Mouse (Mus musculus): Measurements from ENCODE around the gene Rapgef6.
A peak's percentile ranks its signal among the peaks of the same experiment; 100 is the strongest.

Rapgef6 gene

DNA sequence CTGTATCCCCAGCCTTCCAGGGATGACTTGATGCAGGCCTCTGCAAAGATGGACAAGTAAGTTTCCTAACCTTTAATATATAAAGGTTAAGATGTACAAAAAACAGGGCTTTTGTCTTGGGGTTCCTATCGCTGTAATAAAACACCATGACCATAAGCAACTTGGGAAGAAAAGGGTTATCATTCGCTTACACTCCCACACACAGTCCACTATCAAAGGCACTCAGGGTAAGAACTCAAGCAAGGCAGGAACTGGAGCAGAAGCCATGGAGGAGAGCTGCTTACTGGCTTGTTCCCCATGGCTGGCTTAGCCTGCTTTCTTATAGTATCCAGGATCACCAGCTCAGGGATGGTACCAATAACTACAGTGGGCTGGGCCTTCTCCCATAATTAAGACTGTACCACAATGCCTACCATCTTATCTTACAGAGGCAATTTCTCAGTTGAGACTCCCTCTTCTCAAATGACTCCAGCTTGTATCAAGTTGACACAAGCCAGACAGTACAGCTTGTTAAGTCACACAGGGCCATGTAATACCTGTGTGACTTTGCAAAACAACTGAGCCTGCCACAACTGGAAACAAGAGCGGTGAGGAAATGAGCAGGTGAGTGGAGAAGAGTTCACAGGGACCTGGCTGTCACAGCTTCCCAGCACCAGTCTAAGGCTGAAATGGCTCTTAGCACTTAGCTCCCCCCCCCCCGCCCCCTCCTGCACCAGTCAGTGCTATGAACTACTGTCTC is 216.5 kb downstream of the Rapgef6 start:
- no peak for DNase-seq

GRCm38 (mm10) chr11:54741330-54741729 is 218.7 kb downstream of the Rapgef6 start:
- DNase-seq, result no peak

DNA sequence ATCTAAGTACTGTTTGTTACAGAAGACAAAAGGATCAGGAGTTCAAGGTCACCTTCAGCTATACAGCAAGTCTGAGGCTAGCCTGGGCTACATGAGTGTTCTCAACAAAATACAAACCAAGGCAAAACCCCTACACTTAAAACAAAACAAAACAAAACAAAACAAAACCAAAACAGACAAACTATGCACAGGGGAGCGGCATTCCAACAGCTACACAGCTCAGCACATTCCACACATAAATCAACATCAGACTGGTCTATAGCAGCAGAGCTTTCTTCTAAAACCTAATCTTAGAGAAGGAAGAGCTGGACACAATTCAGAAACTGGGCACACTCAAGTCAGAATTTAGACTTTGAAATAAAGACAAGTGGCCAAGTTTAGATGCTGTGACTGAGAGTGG is 221.6 kb downstream of the Rapgef6 start:
- peak in 1 of 2 experiments; percentile 6 for DNase-seq

Measured in kidney, postnatal 36 days (tissue).